Mouse (Mus musculus) liver, embryonic 14.5 days (tissue): ENCODE data around the gene Nop56. TPM values are rescaled to one million over a fixed set of nuclear protein-coding genes. Genes with fewer than 3 reads are reported as not detected.

Experiments
- ATAC-seq: fragments of 200-750 bp; cut with Nextera tagmentation; 2 replicates; pipeline ENCODE4 v1.8.0; 2017; ENCODE audit warnings: moderate number of reproducible peaks, mild to moderate bottlenecking, moderate library complexity; ENCODE audit not compliant: insufficient read depth
- DNase-seq, 3 experiments: peaks; one replicate each; pipeline ENCODE4 v3.0.0-alpha.2; 2012 to 2013; ENCODE audit warnings: low read depth in 3 of 3, low spot score in 3 of 3
- H3K27ac ChIP-seq: fragments of 300-500 bp; sonication (generic); 2 replicates; pipeline ENCODE4 v1.5.1; 2014; ENCODE audit warnings: moderate library complexity, mild to moderate bottlenecking, control low read depth, inconsistent platforms
- H3K27me3 ChIP-seq: fragments of 300-500 bp; sonication (generic); 2 replicates; pipeline ENCODE4 v1.6.1; 2014; ENCODE audit warnings: mild to moderate bottlenecking, low read length, moderate library complexity; ENCODE audit not compliant: control insufficient read depth, insufficient read depth
- H3K36me3 ChIP-seq: fragments of 300-500 bp; sonication (generic); replicated peaks from 2 replicates; pipeline ENCODE4 v1.6.1; 2014; ENCODE audit warnings: low read depth; ENCODE audit not compliant: control insufficient read depth, insufficient read depth
- H3K4me1 ChIP-seq, 2 experiments: fragments of 200-500 bp in 1 of 2; fragments of 300-500 bp in 1 of 2; sonication (generic) in 1 of 2; replicated peaks; 2 replicates each; pipeline ENCODE4 v1.6.1; 2012 to 2014; ENCODE audit warnings: antibody characterized with exemption in 1 of 2, inconsistent platforms in 1 of 2, low read length in 1 of 2; ENCODE audit not compliant: control insufficient read depth in 2 of 2, insufficient read depth in 2 of 2
- H3K4me2 ChIP-seq: fragments of 300-500 bp; sonication (generic); 2 replicates; pipeline ENCODE4 v1.6.1; 2014; ENCODE audit warnings: low read depth, mild to moderate bottlenecking, control low read depth, moderate library complexity
- H3K4me3 ChIP-seq, 2 experiments: fragments of 200-500 bp in 1 of 2; fragments of 300-500 bp in 1 of 2; sonication (generic) in 1 of 2; 2 replicates each; pipeline ENCODE4 v1.5.1; 2012 to 2014; ENCODE audit warnings: low read depth in 2 of 2, low read length in 2 of 2, mild to moderate bottlenecking in 2 of 2, control low read depth in 1 of 2, inconsistent platforms in 1 of 2, moderate library complexity in 1 of 2; ENCODE audit not compliant: insufficient read depth in 1 of 2
- H3K9ac ChIP-seq: fragments of 300-500 bp; sonication (generic); replicated peaks from 2 replicates; pipeline ENCODE4 v1.6.1; 2014; ENCODE audit warnings: mild to moderate bottlenecking, control low read depth, moderate library complexity
- H3K9me3 ChIP-seq: fragments of 300-500 bp; sonication (generic); 2 replicates; pipeline ENCODE4 v1.6.1; 2016; ENCODE audit warnings: low read length, mixed read lengths; ENCODE audit not compliant: control insufficient read depth
- CTCF ChIP-seq: IDR thresholded peaks from 2 replicates; pipeline ENCODE4 v1.5.1; 2016; ENCODE audit warnings: antibody characterized with exemption, low read depth, control low read depth
- EP300 ChIP-seq: IDR thresholded peaks from 2 replicates; pipeline ENCODE4 v1.6.1; 2016; ENCODE audit warnings: antibody characterized with exemption, low read depth
- WGBS: fragments of 180-500 bp; shearing (Covaris S2); extraction: QIAGEN DNeasy Blood & Tissue Kit; methylation state at CpG from one replicate; pipeline ENCODE4 v1.1.7; 2014; ENCODE audit not compliant: insufficient replicate concordance; 5-methylcytosine and 5-hydroxymethylcytosine counted together
- polyA plus RNA-seq, 2 experiments: library from polyadenylated mRNA; depleted of rRNA in 1 of 2; stranded (reverse) in 1 of 2; unstranded in 1 of 2; fragments of >200 nt; fragmentation: Nextera tagmentation in 1 of 2; extraction: Ambion mirVana in 1 of 2; gene quantifications; 2 replicates each; pipeline versions ENCODE4 v1.2.1 to v1.2.3; 2012 to 2014

Nop56 gene
- polyA plus RNA-seq, 2 experiments, result 182 to 201 TPM

DNA sequence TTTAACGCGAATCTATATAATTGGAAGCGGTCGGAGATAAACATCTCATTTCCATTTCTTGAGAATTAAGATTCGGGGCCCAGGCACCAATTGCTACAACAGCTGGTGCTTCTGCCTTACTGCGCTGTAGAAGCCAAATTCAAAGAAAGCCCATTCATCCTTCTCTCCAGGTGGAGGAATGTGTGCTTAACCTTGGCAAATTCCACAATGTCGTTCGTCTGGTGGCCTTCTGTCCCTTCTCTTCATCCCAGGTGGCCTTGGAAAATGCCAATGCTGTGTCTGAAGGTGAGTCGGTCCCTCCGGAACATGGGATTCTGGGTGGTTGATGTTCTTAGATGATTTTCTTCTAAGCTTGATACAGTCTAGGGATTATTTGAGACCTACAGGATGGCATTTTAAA lies 632 bp downstream of the Nop56 start:
- no peak for ATAC-seq
- H3K9me3 ChIP-seq, result no peaks in the 10 kb centered on the region
- H3K4me2 ChIP-seq, result peak overlapping the region; percentile 98
- peak overlapping the region; percentile 97 for H3K9ac ChIP-seq
- under 1% methylated on average over 10 of the region's 10 CpGs for WGBS
- H3K4me1 ChIP-seq, result peaks cover 5 to 23% of the 10 kb centered on the region in 2 experiments; a peak in 3 of 4 replicates
- peak overlapping the region; percentile 87 to 98 for H3K4me3 ChIP-seq
- DNase-seq, result no peak
- peaks cover 45% of the 10 kb centered on the region for H3K36me3 ChIP-seq
- TF ChIP-seq EP300, result no peak
- TF ChIP-seq CTCF, result no peak
- H3K27me3 ChIP-seq, result no peaks in the 10 kb centered on the region
- peak overlapping the region; percentile 71 for H3K27ac ChIP-seq

DNA sequence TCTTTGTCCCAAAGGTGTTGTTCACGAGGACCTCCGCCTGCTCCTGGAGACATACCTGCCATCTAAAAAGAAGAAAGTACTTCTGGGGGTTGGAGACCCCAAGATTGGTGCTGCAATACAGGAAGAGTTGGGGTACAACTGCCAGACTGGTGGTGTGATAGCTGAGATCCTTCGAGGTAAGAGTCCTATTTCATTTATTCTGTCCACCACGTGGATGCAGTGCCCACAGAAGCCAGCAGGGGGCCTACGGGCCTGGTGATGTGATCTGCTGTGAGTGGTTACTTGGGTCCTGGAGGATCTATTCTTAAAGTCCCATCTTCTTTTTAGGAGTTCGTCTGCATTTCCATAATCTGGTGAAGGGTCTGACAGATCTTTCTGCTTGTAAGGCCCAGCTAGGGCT lies 1.4 kb downstream of the Nop56 start:
- peak overlapping the region; percentile 87 to 98 for H3K4me3 ChIP-seq
- 21% methylated on average over 6 of the region's 6 CpGs for WGBS

DNA sequence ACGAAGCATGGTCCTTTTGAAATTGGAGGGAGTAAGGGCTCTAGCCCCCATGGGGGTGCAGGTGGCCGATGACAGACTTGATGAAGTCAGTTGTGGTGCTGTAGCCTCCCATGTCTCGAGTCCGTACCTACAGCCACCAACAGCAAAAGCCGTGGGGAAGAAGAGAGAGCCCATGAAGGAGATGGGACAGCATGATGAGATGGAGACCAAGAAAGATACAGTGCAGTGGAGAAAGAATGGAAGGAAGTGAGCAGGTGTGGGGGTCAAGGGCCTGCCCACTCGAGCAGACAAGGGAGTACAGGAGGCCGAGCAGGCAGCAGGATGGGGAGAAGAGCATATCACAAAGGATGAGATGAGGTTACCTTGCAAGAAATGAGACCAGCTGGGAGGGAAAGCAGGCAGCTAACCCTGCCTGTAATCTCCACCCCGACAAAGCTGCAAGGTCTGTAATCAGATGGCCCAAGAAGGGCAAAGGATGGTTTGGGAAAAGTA lies 5.4 kb downstream of the Nop56 start:
- no peak overlapping the region for H3K4me2 ChIP-seq
- no peak for DNase-seq
- no peak overlapping the region for H3K27ac ChIP-seq
- H3K4me3 ChIP-seq, result no peak overlapping the region
- no peak overlapping the region for H3K9ac ChIP-seq
- no peaks in the 10 kb centered on the region for H3K27me3 ChIP-seq
- H3K36me3 ChIP-seq, result peaks cover 61% of the 10 kb centered on the region
- TF ChIP-seq CTCF, result no peak
- no peak for TF ChIP-seq EP300
- WGBS, result 19% methylated on average over 8 of the region's 8 CpGs
- ATAC-seq, result peak; percentile 7; the same call in 1 of the 2 replicates
- H3K9me3 ChIP-seq, result no peaks in the 10 kb centered on the region
- H3K4me1 ChIP-seq, result peaks cover 5 to 24% of the 10 kb centered on the region in 2 experiments

More for the DNA sequence above, 1.4 kb downstream of the Nop56 start:
- Histone ChIP-seq H3K4me1 (peaks cover 5 to 23% of the 10 kb centered on the region in 2 experiments; a peak in 3 of 4 replicates), H3K9me3 (no peaks in the 10 kb centered on the region), H3K27ac (peak overlapping the region; percentile 8; the same call in 1 of the 2 replicates), H3K36me3 (peaks cover 51% of the 10 kb centered on the region), H3K9ac (peak overlapping the region; percentile 97), H3K27me3 (no peaks in the 10 kb centered on the region), H3K4me2 (peak overlapping the region; percentile 98)
- TF ChIP-seq EP300 (no peak), CTCF (peak; percentile 95)
- peak; percentile 67 to 79 (median 75) for DNase-seq
- no peak for ATAC-seq

DNA sequence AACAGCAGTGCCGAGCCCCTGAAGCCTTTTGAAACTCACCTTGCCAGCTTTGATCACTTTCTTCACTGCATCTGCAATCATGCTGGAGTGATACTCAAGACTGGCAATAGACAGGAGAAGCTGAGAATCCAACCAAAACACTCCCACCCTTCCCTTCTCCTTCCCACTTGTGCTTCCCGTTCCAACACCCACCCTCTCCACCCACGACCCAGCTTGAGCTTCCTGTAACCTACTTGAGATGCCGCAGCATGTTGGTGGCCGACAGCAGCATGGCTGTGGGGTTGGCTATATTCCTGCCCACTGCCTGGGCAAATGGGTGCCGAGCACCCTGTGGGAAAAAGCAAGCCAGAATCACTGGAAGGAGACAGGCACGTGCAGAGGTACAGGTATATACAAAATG lies 6.0 kb downstream of the Nop56 start:
- no peak overlapping the region for H3K4me2 ChIP-seq
- ATAC-seq, result no peak
- TF ChIP-seq CTCF (no peak), EP300 (no peak)
- no peaks in the 10 kb centered on the region for H3K9me3 ChIP-seq
- H3K36me3 ChIP-seq, result peaks cover 59% of the 10 kb centered on the region
- H3K27ac ChIP-seq, result no peak overlapping the region
- H3K4me1 ChIP-seq, result peaks cover 5 to 25% of the 10 kb centered on the region in 2 experiments
- H3K27me3 ChIP-seq, result no peaks in the 10 kb centered on the region
- DNase-seq, result no peak
- WGBS, result 51% methylated on average over 7 of the region's 7 CpGs
- H3K9ac ChIP-seq, result no peak overlapping the region
- H3K4me3 ChIP-seq, result no peak overlapping the region

DNA sequence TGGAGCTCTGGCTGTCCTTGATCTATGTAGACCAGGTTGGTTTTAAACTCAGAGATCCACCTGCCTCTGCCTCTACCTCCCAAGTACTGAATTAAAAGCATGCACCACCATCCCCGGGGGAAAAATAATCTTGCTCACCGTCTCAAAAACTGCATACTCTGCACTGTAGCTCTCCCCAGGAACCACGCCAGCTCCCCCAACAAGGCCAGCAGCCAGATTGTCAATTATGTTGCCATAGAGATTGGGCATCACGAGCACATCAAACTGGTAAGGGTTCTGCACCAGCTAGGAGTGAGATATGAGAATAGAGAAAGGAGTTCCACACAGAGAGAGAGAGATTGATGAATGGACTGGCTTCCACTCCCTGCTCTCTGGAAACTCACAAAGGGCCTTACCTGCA lies 6.6 kb downstream of the Nop56 start:
- Histone ChIP-seq H3K9me3 (no peaks in the 10 kb centered on the region), H3K4me2 (no peak overlapping the region), H3K4me1 (peaks cover 5 to 20% of the 10 kb centered on the region in 2 experiments), H3K36me3 (peaks cover 54% of the 10 kb centered on the region), H3K9ac (no peak overlapping the region), H3K4me3 (no peak overlapping the region), H3K27ac (no peak overlapping the region), H3K27me3 (no peaks in the 10 kb centered on the region)
- TF ChIP-seq CTCF, result no peak
- TF ChIP-seq EP300, result no peak
- 67% methylated on average over 4 of the region's 4 CpGs for WGBS
- ATAC-seq (no peak), DNase-seq (no peak)
